Mouse (Mus musculus): Measurements from ENCODE around the gene Kdelc1. TPM values are rescaled to one million over a fixed set of nuclear protein-coding genes. Genes with fewer than 3 reads are reported as not detected.

The Kdelc1 gene
- total RNA-seq, 2 experiments from 2014 or later, result 21.8 to 26.3 TPM

DNA sequence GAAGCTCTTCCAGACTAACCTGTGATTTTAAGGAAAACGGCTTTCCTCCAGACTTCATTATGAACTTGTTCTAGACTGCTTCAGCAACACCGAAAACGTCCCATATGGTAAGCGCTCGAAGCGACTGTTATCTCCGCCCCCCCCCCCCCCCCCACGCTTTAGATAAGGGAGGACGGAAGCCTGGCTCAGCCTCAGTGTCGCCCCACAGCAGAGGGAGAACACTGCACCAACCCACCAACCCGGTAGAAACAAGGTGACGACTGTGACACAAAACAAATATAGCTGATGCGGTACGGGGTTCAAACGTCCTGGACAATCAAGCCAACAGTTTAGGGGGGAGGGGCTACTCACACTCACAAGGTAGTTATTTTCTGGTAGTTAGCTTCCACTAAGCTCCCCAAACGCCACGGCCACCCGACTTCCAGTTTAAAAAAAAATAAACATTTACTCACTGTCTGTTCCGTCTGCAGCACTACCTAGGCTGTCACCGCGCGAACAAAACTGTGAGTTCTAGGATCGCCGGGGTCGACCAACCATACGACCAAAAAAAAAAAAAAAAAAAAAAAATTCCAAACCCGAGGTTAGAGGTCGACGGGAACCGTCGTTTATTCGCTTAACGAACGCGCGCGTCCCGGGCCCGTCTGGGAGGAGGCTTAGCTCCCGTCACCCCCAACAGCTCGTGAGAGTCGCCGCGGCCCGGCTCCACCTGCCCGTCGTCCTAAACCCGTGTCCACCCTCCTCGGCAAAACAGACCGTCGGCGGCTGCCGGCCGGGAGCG is 17.0 kb downstream of the Kdelc1 start:
- intact Hi-C loops (cut with DNase I), result loop anchor here (2.0 to 5.0 kb wide), 2 partner anchors 15 to 169 kb away; partner anchors contain the start of gene Tpp2
- DNase-seq, result peak; percentile 18 to 20

DNA sequence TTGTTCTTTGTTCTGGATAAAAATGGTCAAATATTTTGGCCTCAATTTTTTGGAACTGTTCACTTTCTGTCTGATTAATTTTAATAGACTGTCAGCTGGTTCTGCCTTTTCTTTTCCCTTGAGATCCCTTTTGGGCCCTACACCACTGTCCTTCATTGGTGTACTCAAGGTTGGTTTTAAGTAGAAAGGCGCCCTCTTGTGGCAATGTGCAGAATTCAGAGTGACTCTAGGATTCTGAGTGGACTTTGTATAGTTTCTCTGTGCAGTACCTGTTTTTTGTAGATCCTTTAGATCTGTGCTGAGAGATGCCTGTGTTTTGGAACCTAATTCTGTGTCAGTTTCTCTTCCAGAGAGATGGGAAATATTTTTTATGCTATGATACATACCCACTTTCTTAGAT is 54.0 kb downstream of the Kdelc1 start:
- intact Hi-C loops (cut with DNase I), result loop anchor here (5.0 kb wide), 1 partner anchor 162 kb away; no protein-coding TSS in a partner anchor
- DNase-seq, result peak; percentile 25 to 53

DNA sequence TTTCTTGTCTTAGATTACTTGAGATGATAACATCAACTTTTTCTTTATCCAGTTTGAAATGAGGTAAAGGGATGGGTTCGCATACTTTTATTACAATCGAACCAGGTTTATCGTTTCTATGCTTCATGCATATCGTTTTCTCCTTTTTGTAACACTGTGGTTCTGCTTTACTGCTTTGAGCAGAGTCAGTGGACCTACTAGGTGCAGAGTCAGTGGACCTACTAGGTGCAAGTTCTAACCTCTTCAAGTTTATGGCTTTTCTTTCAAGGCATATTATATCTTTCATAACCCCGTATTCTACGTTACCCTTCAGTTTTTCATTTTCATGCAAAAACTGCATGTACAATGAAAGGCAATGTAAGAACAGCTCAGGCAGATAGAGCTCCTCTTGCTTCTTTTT is 55.2 kb downstream of the Kdelc1 start:
- intact Hi-C loops (cut with DNase I), result no loop called here

DNA sequence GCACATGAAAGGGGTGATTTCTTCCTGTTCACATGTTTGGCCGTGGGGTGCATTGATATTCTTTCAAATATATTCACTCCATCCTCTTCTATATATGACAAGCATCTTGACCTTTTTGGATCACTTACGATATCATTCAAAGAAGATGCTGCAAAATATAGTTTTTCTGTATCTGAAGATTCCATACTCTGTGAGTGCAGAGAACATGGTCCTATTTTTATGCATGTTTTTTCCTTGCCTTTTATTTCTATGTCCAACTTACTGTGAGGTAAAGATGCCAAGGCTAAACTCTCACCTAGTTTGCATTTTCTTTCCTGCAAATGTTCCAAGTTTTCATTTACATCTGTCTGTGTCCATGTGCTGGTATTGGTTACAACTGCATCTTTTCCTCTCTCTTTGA is 56.8 kb downstream of the Kdelc1 start, which contains the start of gene Gm8251:
Gene Gm8251 (minus strand): TSS at position 101 of the 400 bp plus-strand sequence.
- intact Hi-C loops (cut with DNase I), result no loop called here
- no peak for DNase-seq

More for the DNA sequence above, 55.2 kb downstream of the Kdelc1 start:
- DNase-seq, result no peak

DNA sequence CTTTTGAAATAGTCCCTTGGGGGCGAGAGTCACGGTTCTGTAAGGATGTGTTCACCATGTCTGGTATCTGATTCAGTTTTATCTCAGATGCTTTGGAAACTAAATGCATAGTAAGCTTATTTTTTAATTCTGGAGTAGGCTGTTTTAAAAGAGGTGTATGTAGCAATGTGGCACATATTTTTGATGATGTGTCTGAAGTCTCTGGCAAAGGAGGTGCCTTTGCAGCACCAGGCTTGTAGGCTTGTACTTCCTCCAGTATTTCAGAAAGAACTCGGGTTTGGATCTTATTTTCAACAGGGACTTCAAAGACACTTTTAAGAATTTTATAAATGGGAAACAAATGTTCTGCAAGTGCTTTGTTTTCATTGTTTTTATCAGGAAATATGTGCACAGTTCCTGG is 60.8 kb downstream of the Kdelc1 start:
- no peak for DNase-seq
- intact Hi-C loops (cut with DNase I), result no loop called here

Other genes starting within 250 kb of the Kdelc1 start
- gene Tpp2, start 185.2 kb downstream of the Kdelc1 start, total RNA-seq (2021), result 10 to 100 TPM; 43.1 to 45.2 TPM
- gene Mettl21c, start 98.8 kb downstream of the Kdelc1 start, total RNA-seq (2021), result not detected
- under 1 TPM in 1 of 2 experiments, not detected in 1; 0.02 TPM for gene Gm8251, start 56.9 kb downstream of the Kdelc1 start, total RNA-seq (2021)
- gene Tex30, start 16.4 kb downstream of the Kdelc1 start, total RNA-seq (2021), result 1 to 10 TPM; 7.4 to 8.7 TPM
- gene Bivm, start 149 bp upstream of the Kdelc1 start, total RNA-seq (2021), result 10 to 100 TPM; 10.2 to 13.7 TPM
- 10 to 100 TPM; 18.8 to 19.4 TPM for gene Ercc5, start 28.9 kb upstream of the Kdelc1 start, total RNA-seq (2021)
- gene Mettl21e, start 100.2 kb upstream of the Kdelc1 start, total RNA-seq (2021), result under 1 TPM; 0.10 to 0.24 TPM